13 mouse cellular contexts compared by ENCODE assay signal in the genomic region with DNA sequence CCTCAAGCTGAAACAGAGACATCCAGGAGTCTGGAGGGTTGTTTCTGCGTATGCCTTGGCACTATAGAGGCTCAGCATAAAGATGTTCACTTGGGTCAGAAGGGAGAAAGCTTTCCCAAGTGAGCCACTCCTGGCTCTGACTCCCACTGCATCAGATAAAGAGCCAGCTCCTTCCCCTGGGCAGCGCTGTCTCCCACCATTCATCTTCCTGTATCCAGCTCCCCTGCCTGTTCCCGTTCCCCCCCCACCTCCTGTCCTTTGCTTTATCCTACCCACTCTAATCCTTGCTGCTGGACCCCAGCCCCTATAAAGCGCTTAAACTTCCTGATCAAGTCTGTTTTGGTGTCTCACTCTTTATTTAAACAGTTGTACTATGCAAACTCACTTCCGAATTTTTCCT. TPM values are rescaled to one million over a fixed set of nuclear protein-coding genes. Genes with fewer than 3 reads are reported as not detected.
DNase-seq lines count a peak whose midpoint lies in the region; ATAC-seq and TF ChIP-seq lines count a peak whose summit lies in the region.
"Had no signal": no experiment of that assay in that cellular context is flagged by ENCODE, and none has a peak within 500 bp of the region (broad histone marks: within the 10 kb centered on the region; RNA-seq: fewer than 3 reads in every experiment).

No protein-coding gene starts in this region.

- H3K4me1 ChIP-seq in cortical plate, adult 2 months (ENCODE audit: control insufficient read depth, insufficient read depth, low read length): peaks cover 5% of the 10 kb centered on the region
- H3K4me1 ChIP-seq in forebrain, embryonic 16.5 days (replicated peaks; ENCODE audit: control insufficient read depth, insufficient read depth, low read length): peaks cover 15% of the 10 kb centered on the region
- peaks cover 3% of the 10 kb centered on the region; the same call in 1 of the 2 replicates for H3K4me1 ChIP-seq in hindbrain, postnatal 0 days (ENCODE audit: insufficient read depth, low read length)
- peaks cover 13% of the 10 kb centered on the region; the same call in 1 of the 2 replicates for H3K4me1 ChIP-seq in neural tube, embryonic 12.5 days

- DNase-seq in hindbrain, postnatal 0 days (ENCODE audit: low spot score): no peak
- no peak for DNase-seq in liver
- DNase-seq in heart, postnatal 36 days: no peak
- DNase-seq in adrenal gland, postnatal 25 days: no peak

- intact Hi-C loops in heart, postnatal 36 days (cut with DNase I): loop anchor here (5.0 kb wide), 1 partner anchor 135 kb away; no protein-coding TSS in a partner anchor

- no peak overlapping the region for H3K27ac ChIP-seq in cortical plate, adult 2 months (ENCODE audit: insufficient read depth, low read length)
- H3K27ac ChIP-seq in forebrain, embryonic 16.5 days (ENCODE audit: low read length): no peak overlapping the region
- no peak overlapping the region for H3K27ac ChIP-seq in hindbrain, postnatal 0 days
- H3K27ac ChIP-seq in neural tube, embryonic 12.5 days: no peak overlapping the region
- H3K27ac ChIP-seq: embryonic facial prominence, embryonic 15.5 days; kidney, embryonic 15.5 days; limb, embryonic 13.5 days had no signal

- whole genome bisulfite sequencing in forebrain, embryonic 16.5 days: 32% methylated on average over 5 of the region's 5 CpGs
- 25% methylated on average over 5 of the region's 5 CpGs for WGBS in hindbrain, postnatal 0 days
- WGBS in neural tube, embryonic 12.5 days: 34% methylated on average over 5 of the region's 5 CpGs

- no peak overlapping the region for H3K9ac ChIP-seq in forebrain, embryonic 16.5 days (replicated peaks; ENCODE audit: low read depth, low read length)
- H3K9ac ChIP-seq in hindbrain, postnatal 0 days (replicated peaks; ENCODE audit: low read length): peak overlapping the region; percentile 62
- H3K9ac ChIP-seq in neural tube, embryonic 12.5 days: peak overlapping the region; percentile 66; the same call in 1 of the 2 replicates
- H3K9ac ChIP-seq: embryonic facial prominence, embryonic 15.5 days; kidney, embryonic 15.5 days; limb, embryonic 13.5 days had no signal

- H3K4me2 ChIP-seq in forebrain, embryonic 16.5 days (ENCODE audit: low read length): peak overlapping the region; percentile 55
- H3K4me2 ChIP-seq in hindbrain, postnatal 0 days (ENCODE audit: low read depth, low read length): peak overlapping the region; percentile 61
- H3K4me2 ChIP-seq in neural tube, embryonic 12.5 days (replicated peaks): peak overlapping the region; percentile 72
- H3K4me2 ChIP-seq: embryonic facial prominence, embryonic 15.5 days had no signal

- no peaks in the 10 kb centered on the region for H3K9me3 ChIP-seq in forebrain, embryonic 16.5 days (ENCODE audit: control insufficient read depth, low read length)
- H3K9me3 ChIP-seq in hindbrain, postnatal 0 days (ENCODE audit: low read length): no peaks in the 10 kb centered on the region
- no peaks in the 10 kb centered on the region for H3K9me3 ChIP-seq in neural tube, embryonic 12.5 days
- H3K9me3 ChIP-seq: embryonic facial prominence, embryonic 15.5 days; kidney, embryonic 15.5 days; limb, embryonic 13.5 days had no signal

- H3K27me3 ChIP-seq in forebrain, embryonic 16.5 days (replicated peaks; ENCODE audit: control insufficient read depth, insufficient read depth, low read length): peaks cover 9% of the 10 kb centered on the region; the same call in 1 of the 2 replicates
- H3K27me3 ChIP-seq in hindbrain, postnatal 0 days (ENCODE audit: insufficient read depth, low read length): no peaks in the 10 kb centered on the region
- H3K27me3 ChIP-seq in neural tube, embryonic 12.5 days (replicated peaks): 0 out of 2 replicates have a peak, but pooled peaks cover 3% of the 10 kb centered on the region

- no peak for ATAC-seq in forebrain, embryonic 16.5 days
- ATAC-seq in hindbrain, postnatal 0 days: no peak
- no peak for ATAC-seq in neural tube, embryonic 12.5 days (ENCODE audit: low FRiP score, low read depth)

- TF ChIP-seq POLR2A in cortical plate, adult 2 months (IDR thresholded peaks at IDR 0.05; ENCODE audit: extremely low read depth, insufficient read depth, low read length): no peak

- no peaks in the 10 kb centered on the region for H3K36me3 ChIP-seq in forebrain, embryonic 16.5 days (ENCODE audit: control insufficient read depth, insufficient read depth)
- H3K36me3 ChIP-seq in hindbrain, postnatal 0 days (ENCODE audit: insufficient read depth, low read length): no peaks in the 10 kb centered on the region
- no peaks in the 10 kb centered on the region for H3K36me3 ChIP-seq in neural tube, embryonic 12.5 days
- H3K36me3 ChIP-seq: embryonic facial prominence, embryonic 15.5 days; G1E; kidney, embryonic 15.5 days; limb, embryonic 13.5 days had no signal

- TF ChIP-seq CTCF in cortical plate, adult 2 months (IDR thresholded peaks at IDR 0.05; ENCODE audit: extremely low read depth, insufficient read depth, low read length): no peak
- TF ChIP-seq CTCF in hindbrain, postnatal 0 days (IDR thresholded peaks at IDR 0.05; ENCODE audit: low read depth): no peak

- peak overlapping the region; percentile 87 for H3K4me3 ChIP-seq in cortical plate, adult 2 months (ENCODE audit: insufficient read depth, low read length)
- peak overlapping the region; percentile 55 for H3K4me3 ChIP-seq in forebrain, embryonic 16.5 days (replicated peaks; ENCODE audit: low read length)
- peak overlapping the region; percentile 57 for H3K4me3 ChIP-seq in hindbrain, postnatal 0 days (ENCODE audit: low read length)
- H3K4me3 ChIP-seq in neural tube, embryonic 12.5 days: peak overlapping the region; percentile 56
- H3K4me3 ChIP-seq: embryonic facial prominence, embryonic 15.5 days; limb, embryonic 13.5 days had no signal

RNA-seq across cellular contexts. Expression of gene Iqsec3, which starts 1.2 kb away (rescaled TPM):
- polyA plus RNA-seq in cortical plate, adult 2 months (2012; rRNA removed): 75.7 and 85.0 TPM in 2 replicates
- polyA plus RNA-seq in forebrain, embryonic 16.5 days (2015; fragmentation: Nextera tagmentation; extraction: Ambion mirVana): 3.9 and 6.2 TPM in 2 replicates
- 48.2 and 53.1 TPM in 2 replicates for total RNA-seq in hindbrain, postnatal 0 days (2014; rRNA removed)
- 10.6 and 10.7 TPM in 2 replicates for polyA plus RNA-seq in hindbrain, postnatal 0 days (2015; fragmentation: Nextera tagmentation; extraction: Ambion mirVana)
- 7.8 and 7.9 TPM in 2 replicates for polyA plus RNA-seq in neural tube, embryonic 12.5 days (2016; fragmentation: Nextera tagmentation; extraction: Ambion mirVana)
- under 1 TPM; 0.51 to 0.69 TPM for total RNA-seq in heart, postnatal 36 days (2021)
- 3.7 and 4.7 TPM in 2 replicates for total RNA-seq in adrenal gland, postnatal 25 days (2021)
- polyA plus RNA-seq: G1E; heart, embryonic 14.5 days; liver, embryonic 16.5 days had no signal
